Mouse (Mus musculus) hindbrain, embryonic 15.5 days (tissue): ENCODE measurements around the gene Scaf1. TPM values are rescaled to one million over a fixed set of nuclear protein-coding genes. Genes with fewer than 3 reads are reported as not detected.
A peak's percentile ranks its signal among the peaks of the same experiment; 100 is the strongest.

Source experiments
- ATAC-seq: fragments of 200-750 bp; cut with Nextera tagmentation; 2 replicates; pipeline ENCODE4 v1.8.0; 2017; ENCODE audit warnings: low read depth, moderate number of reproducible peaks, moderate TSS enrichment; ENCODE audit not compliant: low FRiP score
- H3K27ac ChIP-seq: fragments of 300-500 bp; sonication (generic); replicated peaks from 2 replicates; pipeline ENCODE4 v1.5.1; 2015; ENCODE audit warnings: mild to moderate bottlenecking, inconsistent platforms
- H3K27me3 ChIP-seq: fragments of 300-500 bp; sonication (generic); 2 replicates; pipeline ENCODE4 v1.6.1; 2015; ENCODE audit warnings: control low read depth, inconsistent platforms
- H3K36me3 ChIP-seq: fragments of 300-500 bp; sonication (generic); 2 replicates; pipeline ENCODE4 v1.6.1; 2015; ENCODE audit warnings: control low read depth, inconsistent platforms
- H3K4me1 ChIP-seq: fragments of 300-500 bp; sonication (generic); replicated peaks from 2 replicates; pipeline ENCODE4 v1.6.1; 2015; ENCODE audit warnings: control low read depth, inconsistent platforms
- H3K4me2 ChIP-seq: fragments of 300-500 bp; sonication (generic); 2 replicates; pipeline ENCODE4 v1.6.1; 2015; ENCODE audit warnings: moderate library complexity, mild to moderate bottlenecking, inconsistent platforms
- H3K4me3 ChIP-seq: fragments of 300-500 bp; sonication (generic); 2 replicates; pipeline ENCODE4 v1.5.1; 2015; ENCODE audit warnings: mild to moderate bottlenecking, inconsistent platforms
- H3K9ac ChIP-seq: fragments of 300-500 bp; sonication (generic); 2 replicates; pipeline ENCODE4 v1.6.1; 2015; ENCODE audit warnings: inconsistent platforms
- H3K9me3 ChIP-seq: fragments of 300-500 bp; sonication (generic); 2 replicates; pipeline ENCODE4 v1.6.1; 2016; ENCODE audit warnings: control low read depth, inconsistent platforms
- WGBS: fragments of 180-500 bp; shearing (Covaris S2); methylation state at CpG from one replicate; pipeline ENCODE4 v1.1.7; 2015; 5-methylcytosine and 5-hydroxymethylcytosine counted together
- polyA plus RNA-seq: library from polyadenylated mRNA; unstranded; fragments of >200 nt; fragmentation: Nextera tagmentation; extraction: Ambion mirVana; gene quantifications from 2 replicates; pipeline ENCODE4 v1.2.1, GENCODE M21; 2015

Scaf1 gene
- polyA plus RNA-seq, 1 experiment from 2014 or later = 56.5 TPM

- Histone ChIP-seq H3K9ac (peak overlapping the region; percentile 70), H3K4me1 (peaks cover 40% of the 10 kb centered on the region), H3K4me2 (peak overlapping the region; percentile 69), H3K27me3 (no peaks in the 10 kb centered on the region), H3K27ac (peak overlapping the region; percentile 91), H3K4me3 (peak overlapping the region; percentile 57), H3K36me3 (peaks cover 2% of the 10 kb centered on the region), H3K9me3 (no peaks in the 10 kb centered on the region)
- ATAC-seq = peak; percentile 15
- under 1% methylated on average over 29 of the region's 29 CpGs for WGBS
These were observed 29.1 kb downstream of the Scaf1 start for GRCm38 (mm10) chr7:44986879-44987718.

- Histone ChIP-seq H3K27me3 (no peaks in the 10 kb centered on the region), H3K9me3 (no peaks in the 10 kb centered on the region), H3K27ac (peak within 1 kb of the TSS; percentile 96), H3K9ac (peak within 1 kb of the TSS; percentile 97), H3K36me3 (peaks cover 10% of the 10 kb centered on the region), H3K4me3 (peak within 1 kb of the TSS; percentile 89), H3K4me2 (peak within 1 kb of the TSS; percentile 74), H3K4me1 (peaks cover 40% of the 10 kb centered on the region)
- peak; percentile 98 for ATAC-seq
- under 1% methylated on average over 42 of the region's 42 CpGs for WGBS
These were observed 29.8 kb downstream of the Scaf1 start, which contains the start of gene Prmt1 for GRCm38 (mm10) chr7:44986192-44986878. Gene Prmt1 (minus strand): TSS chr7:44986568.

DNA sequence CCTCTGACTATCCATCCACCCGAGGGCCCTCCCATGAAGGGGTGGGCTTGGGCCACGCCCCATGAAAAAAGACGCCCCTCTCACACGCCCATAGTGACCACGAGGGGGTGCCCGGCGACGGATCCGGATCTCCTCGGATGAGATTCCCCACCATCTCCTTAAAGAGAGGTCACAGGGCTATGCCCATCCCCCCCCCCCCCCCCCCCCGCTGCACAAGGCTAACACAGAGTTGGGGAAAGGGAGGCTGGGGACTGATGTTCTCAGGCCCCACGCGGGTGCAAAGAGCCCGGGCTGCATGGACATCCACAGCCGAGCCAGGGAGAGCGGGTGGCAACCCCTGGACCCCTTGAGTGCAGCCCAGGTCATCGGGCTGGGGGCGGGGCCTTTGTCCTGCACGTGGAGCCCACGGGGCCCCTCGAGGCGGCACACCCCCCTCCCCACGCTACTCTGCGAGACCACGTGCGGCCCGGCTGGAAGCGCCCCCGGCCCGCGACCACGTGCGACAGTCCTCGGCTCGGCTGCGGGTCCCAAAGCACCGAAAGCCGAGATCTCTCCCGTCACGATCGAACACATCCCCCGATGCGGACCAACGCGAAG, 30.5 kb downstream of the Scaf1 start:
- peak overlapping the region; percentile 74 for H3K4me2 ChIP-seq
- peak overlapping the region; percentile 96 for H3K27ac ChIP-seq
- no peaks in the 10 kb centered on the region for H3K9me3 ChIP-seq
- peaks cover 16% of the 10 kb centered on the region for H3K36me3 ChIP-seq
- peak overlapping the region; percentile 97 for H3K9ac ChIP-seq
- WGBS = under 1% methylated on average over 41 of the region's 45 CpGs
- ATAC-seq = peak; percentile 1; the same call in 1 of the 2 replicates
- no peaks in the 10 kb centered on the region for H3K27me3 ChIP-seq
- peak overlapping the region; percentile 89 for H3K4me3 ChIP-seq
- H3K4me1 ChIP-seq = peaks cover 40% of the 10 kb centered on the region

DNA sequence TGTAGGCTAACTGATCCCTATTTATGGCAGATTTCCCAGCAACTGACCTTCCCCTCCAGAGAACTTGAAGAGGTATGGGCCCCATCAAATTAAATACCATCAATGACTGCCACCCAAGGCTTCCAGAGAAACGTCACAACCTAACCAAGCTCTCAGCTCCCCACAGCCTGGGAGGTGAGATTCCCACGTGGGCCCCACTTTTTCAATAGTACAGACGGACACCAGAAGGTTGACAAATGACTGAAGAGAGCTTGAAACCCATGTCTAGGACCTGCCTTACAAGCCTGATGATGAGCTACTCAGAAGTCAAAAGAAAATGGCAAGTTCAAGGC, 31.4 kb downstream of the Scaf1 start:
- peak overlapping the region; percentile 89 for H3K4me3 ChIP-seq
- H3K27ac ChIP-seq = peak overlapping the region; percentile 96; the same call in 1 of the 2 replicates
- no peaks in the 10 kb centered on the region for H3K9me3 ChIP-seq
- H3K36me3 ChIP-seq = peaks cover 25% of the 10 kb centered on the region
- H3K4me1 ChIP-seq = peaks cover 40% of the 10 kb centered on the region
- 46% methylated on average over 3 of the region's 3 CpGs for WGBS
- H3K4me2 ChIP-seq = peak overlapping the region; percentile 74
- H3K27me3 ChIP-seq = no peaks in the 10 kb centered on the region
- no peak overlapping the region for H3K9ac ChIP-seq
- ATAC-seq = no peak

GRCm38 (mm10) chr7:44983944-44984832, 32.0 kb downstream of the Scaf1 start:
- 0 out of 2 replicates have a peak overlapping the region, but pooled peaks have one; percentile 21 for H3K27ac ChIP-seq
- no peak for ATAC-seq

GRCm38 (mm10) chr7:44983085-44983484, 33.1 kb downstream of the Scaf1 start:
- 35% methylated on average over 6 of the region's 6 CpGs for WGBS
- no peak overlapping the region for H3K4me3 ChIP-seq
- H3K4me1 ChIP-seq = peaks cover 29% of the 10 kb centered on the region
- no peak for ATAC-seq
- no peak overlapping the region for H3K9ac ChIP-seq
- 0 out of 2 replicates have a peak overlapping the region, but pooled peaks have one; percentile 21 for H3K27ac ChIP-seq
- H3K9me3 ChIP-seq = no peaks in the 10 kb centered on the region
- no peak overlapping the region for H3K4me2 ChIP-seq
- peaks cover 42% of the 10 kb centered on the region for H3K36me3 ChIP-seq
- H3K27me3 ChIP-seq = no peaks in the 10 kb centered on the region

More at GRCm38 (mm10) chr7:44983944-44984832, 32.0 kb downstream of the Scaf1 start:
- WGBS = 76% methylated on average over 7 of the region's 7 CpGs
- H3K27me3 ChIP-seq = no peaks in the 10 kb centered on the region
- no peak overlapping the region for H3K9ac ChIP-seq
- H3K36me3 ChIP-seq = peaks cover 31% of the 10 kb centered on the region
- no peaks in the 10 kb centered on the region for H3K9me3 ChIP-seq
- H3K4me1 ChIP-seq = peaks cover 39% of the 10 kb centered on the region
- H3K4me3 ChIP-seq = peak overlapping the region; percentile 89
- H3K4me2 ChIP-seq = peak overlapping the region; percentile 74

GRCm38 (mm10) chr7:44981539-44981938, 34.6 kb downstream of the Scaf1 start:
- ATAC-seq = no peak
- WGBS = 95% methylated on average over 8 of the region's 8 CpGs
- Histone ChIP-seq H3K4me2 (no peak overlapping the region), H3K4me1 (peaks cover 24% of the 10 kb centered on the region), H3K9ac (no peak overlapping the region), H3K27me3 (no peaks in the 10 kb centered on the region), H3K4me3 (no peak overlapping the region), H3K9me3 (no peaks in the 10 kb centered on the region), H3K27ac (no peak overlapping the region), H3K36me3 (peaks cover 57% of the 10 kb centered on the region)

GRCm38 (mm10) chr7:44978300-44978699, 37.9 kb downstream of the Scaf1 start:
- H3K36me3 ChIP-seq = peaks cover 63% of the 10 kb centered on the region
- H3K4me3 ChIP-seq = no peak overlapping the region
- peaks cover 17% of the 10 kb centered on the region for H3K4me1 ChIP-seq
- H3K27ac ChIP-seq = no peak overlapping the region
- no peaks in the 10 kb centered on the region for H3K9me3 ChIP-seq
- no peaks in the 10 kb centered on the region for H3K27me3 ChIP-seq
- WGBS = 94% methylated on average over 3 of the region's 3 CpGs
- ATAC-seq = no peak
- H3K4me2 ChIP-seq = no peak overlapping the region
- no peak overlapping the region for H3K9ac ChIP-seq

DNA sequence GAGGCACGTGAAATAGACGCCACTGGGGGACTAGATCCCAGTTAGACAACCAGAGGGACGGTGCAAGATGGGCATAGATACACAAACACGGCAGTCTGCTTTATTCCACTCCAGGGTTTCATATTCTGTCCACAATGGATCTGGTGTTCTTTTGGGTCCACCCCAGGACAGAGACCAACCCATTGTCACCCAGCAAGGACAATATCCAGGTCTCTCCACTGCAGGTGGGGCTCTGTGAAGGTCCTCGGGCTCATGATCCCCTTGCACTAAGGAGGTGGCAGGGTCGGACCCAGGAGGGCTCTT, 41.1 kb downstream of the Scaf1 start:
- peaks cover 41% of the 10 kb centered on the region for H3K36me3 ChIP-seq
- ATAC-seq = no peak
- peak overlapping the region; percentile 51 for H3K4me3 ChIP-seq
- H3K9me3 ChIP-seq = no peaks in the 10 kb centered on the region
- H3K27me3 ChIP-seq = no peaks in the 10 kb centered on the region
- peak overlapping the region; percentile 98 for H3K4me2 ChIP-seq
- WGBS = 18% methylated on average over 6 of the region's 6 CpGs
- H3K4me1 ChIP-seq = peaks cover 41% of the 10 kb centered on the region
- peak overlapping the region; percentile 91 for H3K27ac ChIP-seq
- H3K9ac ChIP-seq = peak overlapping the region; percentile 66; the same call in 1 of the 2 replicates

DNA sequence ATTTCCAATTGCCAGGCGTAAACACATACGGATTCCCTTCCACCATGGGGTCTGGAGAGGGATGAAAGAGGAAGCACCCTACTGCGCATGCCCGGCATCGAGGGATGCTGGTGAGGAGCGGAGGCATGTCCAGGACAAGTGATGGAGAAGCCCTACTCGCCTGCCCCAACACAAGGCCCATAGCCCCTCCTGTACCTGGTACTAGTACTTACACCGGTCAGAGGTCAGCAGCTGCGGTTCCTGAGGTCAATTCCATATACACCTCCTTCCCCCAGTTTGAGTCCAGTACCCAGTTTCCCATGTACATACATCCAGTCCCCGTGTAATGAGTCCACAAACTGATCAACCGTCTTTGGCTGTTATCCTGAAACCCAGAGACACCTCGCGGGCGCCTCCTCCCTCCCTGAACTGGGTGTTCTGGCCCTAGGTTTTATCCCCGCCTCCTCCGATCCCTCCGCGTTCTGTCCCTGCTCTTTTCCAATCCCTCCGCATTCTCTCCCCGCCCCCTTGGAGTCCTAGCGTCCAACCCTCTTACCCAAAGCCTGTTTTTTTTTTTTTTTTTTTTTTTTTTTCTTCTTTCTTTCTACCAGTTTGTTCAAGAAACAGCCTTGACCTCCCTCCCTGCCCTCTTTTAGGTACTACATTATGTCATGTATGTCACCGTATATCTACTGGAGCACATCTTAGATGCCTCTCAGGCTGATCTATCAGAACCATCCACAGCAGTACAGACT, 41.6 kb downstream of the Scaf1 start, which contains the start of gene Cpt1c:
Gene Cpt1c (minus strand): TSS at position 469 of the 734 bp plus-strand sequence.
- H3K27me3 ChIP-seq = no peaks in the 10 kb centered on the region
- peak within 1 kb of the TSS; percentile 91 for H3K27ac ChIP-seq
- H3K9ac ChIP-seq = peak within 1 kb of the TSS; percentile 66
- H3K9me3 ChIP-seq = no peaks in the 10 kb centered on the region
- H3K4me3 ChIP-seq = peak within 1 kb of the TSS; percentile 51
- ATAC-seq = peak; percentile 58
- H3K4me1 ChIP-seq = peaks cover 44% of the 10 kb centered on the region
- H3K36me3 ChIP-seq = peaks cover 36% of the 10 kb centered on the region
- under 1% methylated on average over 22 of the region's 22 CpGs for WGBS
- H3K4me2 ChIP-seq = peak within 1 kb of the TSS; percentile 98
